Mouse (Mus musculus): ENCODE results near the gene Myoc. TPM values are rescaled to one million over a fixed set of nuclear protein-coding genes. Genes with fewer than 3 reads are reported as not detected.
A peak's percentile ranks its signal among the peaks of the same experiment; 100 is the strongest.
"Not testable (repeated sequence)": the region's sequence is repeated elsewhere in the genome, so short reads cannot be mapped to it uniquely, and the experiment has no call there.

Myoc gene
- total RNA-seq (2021) = 1 to 10 TPM; 4.0 to 5.1 TPM
- long read RNA-seq, experiment 1, transcript Myoc-201 (3 exons, 2,074 nt) = major isoform, 8 of 8 reads
- long read RNA-seq, experiment 1, partial matches to known transcripts = 0 of 8 reads
- long read RNA-seq, experiment 1, other reads (novel, unspliced or antisense) = 0 of 8 reads
- long read RNA-seq, experiment 2, transcript Myoc-201 (3 exons, 2,074 nt) = major isoform, 5 of 5 reads
- long read RNA-seq, experiment 2, partial matches to known transcripts = 0 of 5 reads
- long read RNA-seq, experiment 2, other reads (novel, unspliced or antisense) = 0 of 5 reads

GRCm38 (mm10) chr1:162639051-162639750, at the start of gene Myoc:
Gene Myoc, plus strand, starts transcription at chr1:162639155.
- no peak for DNase-seq (ENCODE audit: low spot score in 2 of 2)

- no peak for DNase-seq (ENCODE audit: low spot score in 2 of 2)
Measured at GRCm38 (mm10) chr1:162589443-162589842, 49.5 kb upstream of the Myoc start.

GRCm38 (mm10) chr1:162590415-162590997, 48.4 kb upstream of the Myoc start:
- DNase-seq (ENCODE audit: low spot score in 2 of 2) = no peak

- DNase-seq (ENCODE audit: low spot score in 2 of 2) = no peak
Measured at GRCm38 (mm10) chr1:162597379-162598102, 41.4 kb upstream of the Myoc start.

GRCm38 (mm10) chr1:162599617-162600016, 39.3 kb upstream of the Myoc start:
- DNase-seq (ENCODE audit: low spot score in 2 of 2) = no peak

- no peak for DNase-seq (ENCODE audit: low spot score in 2 of 2)
Measured at GRCm38 (mm10) chr1:162601288-162601687, 37.7 kb upstream of the Myoc start.

- DNase-seq (ENCODE audit: low spot score in 2 of 2) = no peak
Measured at GRCm38 (mm10) chr1:162608127-162608526, 30.8 kb upstream of the Myoc start.

GRCm38 (mm10) chr1:162609633-162610250, 29.2 kb upstream of the Myoc start:
- no peak for DNase-seq (ENCODE audit: low spot score in 2 of 2)

GRCm38 (mm10) chr1:162611191-162611590, 27.8 kb upstream of the Myoc start:
- DNase-seq (ENCODE audit: low spot score in 2 of 2) = no peak

- no peak for DNase-seq (ENCODE audit: low spot score in 2 of 2)
Measured at GRCm38 (mm10) chr1:162615511-162615910, 23.4 kb upstream of the Myoc start.

GRCm38 (mm10) chr1:162620487-162620886, 18.5 kb upstream of the Myoc start:
- DNase-seq (ENCODE audit: low spot score in 2 of 2) = no peak

GRCm38 (mm10) chr1:162623895-162624294, 15.1 kb upstream of the Myoc start:
- no peak for DNase-seq (ENCODE audit: low spot score in 2 of 2)

- DNase-seq (ENCODE audit: low spot score in 2 of 2) = no peak
Measured at GRCm38 (mm10) chr1:162625229-162625628, 13.7 kb upstream of the Myoc start.

- DNase-seq (ENCODE audit: low spot score in 2 of 2) = not testable (repeated sequence)
Measured at GRCm38 (mm10) chr1:162627821-162628220, 11.1 kb upstream of the Myoc start.

- not testable (repeated sequence) for DNase-seq (ENCODE audit: low spot score in 2 of 2)
Measured at GRCm38 (mm10) chr1:162628326-162628725, 10.6 kb upstream of the Myoc start.

GRCm38 (mm10) chr1:162635291-162635931, 3.5 kb upstream of the Myoc start:
- DNase-seq (ENCODE audit: low spot score in 2 of 2) = not testable (repeated sequence)

GRCm38 (mm10) chr1:162636516-162636915, 2.4 kb upstream of the Myoc start:
- DNase-seq (ENCODE audit: low spot score in 2 of 2) = no peak

GRCm38 (mm10) chr1:162638535-162638934, 420 bp upstream of the Myoc start:
- DNase-seq (ENCODE audit: low spot score in 2 of 2) = no peak

- DNase-seq (ENCODE audit: low spot score in 2 of 2) = no peak
Measured at GRCm38 (mm10) chr1:162639861-162640260, 906 bp downstream of the Myoc start.

GRCm38 (mm10) chr1:162642591-162642990, 3.6 kb downstream of the Myoc start:
- no peak for DNase-seq (ENCODE audit: low spot score in 2 of 2)

- peak; percentile 12 to 27 for DNase-seq (ENCODE audit: low spot score in 2 of 2)
Measured at GRCm38 (mm10) chr1:162643752-162644151, 4.8 kb downstream of the Myoc start.
